Mouse (Mus musculus): ENCODE measurements around the gene Prickle2.

DNA sequence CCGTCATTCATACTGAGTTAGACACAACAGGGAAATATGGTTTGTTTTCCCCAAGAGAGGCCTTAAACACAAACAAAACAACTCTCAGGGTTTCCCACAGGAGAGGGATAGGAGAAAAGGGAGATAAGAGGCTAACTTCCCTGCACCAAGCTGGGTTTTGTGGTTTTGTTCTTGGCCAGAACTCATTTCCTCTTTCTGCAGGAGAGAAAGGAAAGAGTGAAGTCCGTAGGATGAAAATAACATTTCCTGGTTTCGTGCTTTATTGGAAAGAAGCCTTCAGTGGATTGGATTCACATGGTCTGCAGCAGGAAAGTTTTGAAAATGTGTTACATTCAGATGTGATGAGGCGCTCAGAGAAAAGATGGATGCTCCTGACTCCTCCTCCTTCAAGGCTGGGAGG, 237.1 kb downstream of the Prickle2 start:
- TF ChIP-seq CTCF (IDR thresholded peaks at IDR 0.05; ENCODE audit: borderline replicate concordance, insufficient read depth, low read depth, low read length) (no peak), POLR2A (IDR thresholded peaks at IDR 0.05; ENCODE audit: borderline replicate concordance, insufficient read depth, low read length) (no peak)
